Mouse (Mus musculus) embryonic fibroblast, embryonic 13.5 days (primary cell): ENCODE results near the gene Chmp6. TPM values are rescaled to one million over a fixed set of nuclear protein-coding genes. Genes with fewer than 3 reads are reported as not detected.

Experiments used
- H3K27ac ChIP-seq: 2 replicates; pipeline ENCODE4 v1.5.1; 2012; ENCODE audit warnings: low read length, control low read depth, inconsistent platforms; ENCODE audit not compliant: insufficient read depth
- H3K4me1 ChIP-seq: 2 replicates; pipeline ENCODE4 v1.6.1; 2011; ENCODE audit warnings: low read length; ENCODE audit not compliant: control insufficient read depth, insufficient read depth
- H3K4me3 ChIP-seq: 2 replicates; pipeline ENCODE4 v1.5.1; 2011; ENCODE audit warnings: mild to moderate bottlenecking, control low read depth, low read length; ENCODE audit not compliant: insufficient read depth
- CTCF ChIP-seq: IDR thresholded peaks from 2 replicates; pipeline ENCODE4 v1.5.1; 2011; ENCODE audit warnings: mild to moderate bottlenecking, control low read depth, low read length, moderate library complexity, borderline replicate concordance; ENCODE audit not compliant: insufficient read depth
- POLR2A ChIP-seq: IDR thresholded peaks from 2 replicates; pipeline ENCODE4 v1.6.1; 2011; ENCODE audit warnings: low read depth, mild to moderate bottlenecking, control low read depth, low read length, moderate library complexity
- polyA plus RNA-seq: library from polyadenylated mRNA; stranded (reverse); fragments of >200 nt; gene quantifications from 2 replicates; pipeline ENCODE4 v1.2.4, GENCODE M21; 2011; ENCODE audit warnings: low read depth; ENCODE audit not compliant: missing spikeins, insufficient read length

Gene Chmp6
- polyA plus RNA-seq, 1 experiment = 30.3 TPM

DNA sequence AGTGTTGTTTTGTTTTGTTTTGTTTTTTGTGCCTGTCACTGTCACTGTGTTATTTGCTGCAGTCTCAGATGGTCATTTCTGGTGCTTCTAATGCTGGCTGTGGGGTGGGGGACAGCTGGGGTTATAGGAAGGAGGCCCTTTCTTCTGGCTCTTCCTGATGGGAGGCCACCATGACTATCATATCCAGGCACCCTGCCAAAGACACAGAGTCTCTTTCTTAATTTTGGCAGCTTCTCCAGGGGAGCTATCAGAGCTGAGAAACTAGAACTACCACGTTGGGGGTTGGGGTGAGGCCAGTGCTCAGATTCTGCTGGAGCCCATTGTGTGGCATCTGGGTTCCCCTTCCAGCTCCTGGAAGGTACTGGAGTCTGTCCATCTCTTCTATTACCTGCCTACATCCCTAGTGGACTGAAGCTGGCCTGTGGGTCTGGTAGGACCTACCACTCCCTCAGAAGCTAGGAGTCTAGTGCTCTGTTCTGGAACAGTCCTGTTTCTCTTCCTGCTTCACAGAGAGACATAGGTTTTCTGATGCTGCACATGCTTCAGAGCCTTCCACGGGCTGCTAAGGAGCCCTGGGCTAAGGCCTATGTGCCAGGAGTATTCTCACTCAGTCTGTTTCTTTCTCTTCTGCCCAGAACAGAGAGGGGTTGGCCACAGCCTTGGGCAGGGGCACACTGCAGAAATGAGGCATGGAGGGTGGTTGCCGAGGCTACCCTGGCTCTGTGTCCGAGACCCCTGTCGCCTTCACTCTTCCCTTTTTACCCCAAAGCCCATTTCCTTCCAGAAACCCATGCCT, 39.4 kb downstream of the Chmp6 start:
- Histone ChIP-seq H3K27ac (no peak overlapping the region), H3K4me1 (peaks cover 22% of the 10 kb centered on the region), H3K4me3 (no peak overlapping the region)
- TF ChIP-seq POLR2A (no peak), CTCF (no peak)

DNA sequence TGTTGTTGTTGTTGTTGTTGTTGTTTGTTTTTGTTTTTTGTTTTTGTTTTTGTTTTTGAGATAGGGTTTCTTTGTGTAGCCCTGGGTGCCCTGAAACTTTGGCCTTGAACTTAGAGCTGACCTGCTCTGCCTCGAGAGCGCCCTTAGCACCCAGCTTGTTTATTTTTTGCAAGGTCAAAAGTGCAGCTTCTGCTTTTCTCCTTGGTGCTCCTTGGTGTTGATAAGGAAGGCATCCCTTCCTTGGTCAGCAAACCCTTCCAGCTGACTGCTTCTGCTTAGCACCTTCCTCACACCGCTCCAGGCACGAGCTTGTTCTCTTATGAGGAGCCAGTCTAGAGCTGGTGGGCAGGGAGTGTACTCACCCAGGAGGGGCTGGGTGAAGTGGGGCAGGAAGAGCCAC, 41.0 kb downstream of the Chmp6 start:
- Histone ChIP-seq H3K4me3 (no peak overlapping the region), H3K27ac (no peak overlapping the region), H3K4me1 (peaks cover 15% of the 10 kb centered on the region)
- TF ChIP-seq POLR2A (no peak), CTCF (no peak)

DNA sequence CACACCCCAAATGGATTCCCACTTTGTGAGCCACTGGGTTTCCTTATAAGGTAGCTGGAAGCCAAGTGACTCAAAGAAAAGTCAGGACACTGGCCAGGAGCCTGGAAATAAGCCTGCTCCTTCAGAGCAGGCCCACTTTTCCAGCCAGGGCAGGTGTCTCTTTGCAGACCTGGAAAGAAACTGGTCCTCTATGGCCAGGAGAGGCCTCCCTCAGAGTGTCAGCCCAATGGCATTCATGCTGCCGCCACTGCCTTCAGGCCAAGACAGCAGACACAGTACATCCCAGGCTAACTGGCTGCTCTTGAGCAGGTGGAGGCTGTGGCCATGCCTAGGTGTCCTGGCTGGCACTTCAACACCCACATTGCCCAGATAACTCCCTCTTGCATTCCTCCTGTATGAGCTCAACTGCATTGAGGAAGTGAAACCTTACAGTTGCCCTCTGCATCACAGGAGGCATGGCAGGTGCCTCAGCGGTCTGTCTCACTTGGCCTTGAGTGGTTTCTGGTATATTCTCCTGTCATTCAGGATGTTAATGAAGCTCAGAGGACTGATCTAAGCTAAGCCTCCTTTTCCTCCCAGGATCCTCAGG, 41.6 kb downstream of the Chmp6 start:
- peaks cover 15% of the 10 kb centered on the region for H3K4me1 ChIP-seq
- no peak for TF ChIP-seq POLR2A
- no peak for TF ChIP-seq CTCF
- no peak overlapping the region for H3K4me3 ChIP-seq
- no peak overlapping the region for H3K27ac ChIP-seq

DNA sequence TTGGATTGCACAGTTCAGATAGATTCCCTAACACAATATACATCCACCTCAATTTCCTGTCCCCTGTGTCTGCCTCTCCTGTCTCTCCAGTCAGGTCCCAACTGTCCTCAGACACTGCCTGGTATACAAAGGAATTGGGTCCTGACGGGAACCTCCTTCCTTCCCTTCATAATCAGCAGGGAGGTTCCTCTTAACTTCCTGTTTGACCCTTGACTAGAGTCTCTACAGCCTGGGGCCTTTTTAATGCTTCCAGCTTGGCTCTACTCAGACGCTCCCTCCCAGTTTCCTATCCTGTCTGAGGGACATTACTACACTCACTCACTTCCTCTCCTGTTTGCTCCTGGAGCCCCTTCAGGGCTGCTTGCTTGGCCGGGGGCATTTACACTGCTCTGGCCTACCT, 42.2 kb downstream of the Chmp6 start:
- Histone ChIP-seq H3K27ac (no peak overlapping the region), H3K4me3 (no peak overlapping the region), H3K4me1 (peaks cover 15% of the 10 kb centered on the region)
- TF ChIP-seq POLR2A (no peak), CTCF (no peak)

DNA sequence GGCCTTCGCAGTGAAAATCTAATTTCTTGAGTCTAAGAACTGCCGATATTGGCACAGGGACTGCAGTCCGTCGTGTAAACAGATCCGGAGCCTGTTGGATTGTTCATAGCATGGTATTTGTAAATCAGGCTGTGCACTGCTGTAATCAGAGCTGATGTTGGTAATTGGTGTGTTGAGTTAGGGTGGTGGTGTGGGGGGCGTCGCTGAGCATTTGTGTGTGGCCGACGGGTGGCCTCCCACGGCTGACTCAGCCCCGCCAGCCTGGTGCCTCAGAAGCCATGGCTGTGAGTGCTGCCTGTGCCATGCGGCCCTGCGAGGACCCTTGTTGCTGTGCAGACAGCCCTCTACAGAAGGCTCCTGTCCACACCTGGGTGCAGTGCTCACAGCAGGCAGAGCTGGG, 43.3 kb downstream of the Chmp6 start:
- Histone ChIP-seq H3K27ac (no peak overlapping the region), H3K4me1 (peaks cover 15% of the 10 kb centered on the region), H3K4me3 (no peak overlapping the region)
- TF ChIP-seq POLR2A (no peak), CTCF (no peak)

DNA sequence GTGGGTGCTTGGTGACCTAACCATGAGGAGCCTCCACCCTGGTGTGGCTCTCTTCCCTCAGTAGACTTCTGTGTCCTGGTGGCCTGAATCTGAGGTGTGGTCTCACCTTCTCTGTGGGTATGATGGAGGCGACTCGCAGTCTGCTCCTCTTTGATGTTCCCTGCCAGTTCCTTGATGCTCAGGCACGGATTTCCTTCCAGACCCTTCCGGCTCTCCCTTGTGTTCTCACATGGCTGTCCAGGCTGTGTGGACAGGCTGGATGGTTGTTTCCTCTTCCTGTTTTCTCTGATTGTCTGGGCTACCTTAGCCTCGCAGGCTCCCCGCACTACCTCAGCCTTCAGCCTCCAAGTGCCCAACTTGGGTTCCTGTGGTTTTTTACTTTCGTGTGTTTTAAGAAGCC, 45.6 kb downstream of the Chmp6 start:
- no peak for TF ChIP-seq CTCF
- TF ChIP-seq POLR2A = no peak
- Histone ChIP-seq H3K4me3 (no peak overlapping the region), H3K27ac (no peak overlapping the region), H3K4me1 (peaks cover 3% of the 10 kb centered on the region; the same call in 1 of the 2 replicates)

DNA sequence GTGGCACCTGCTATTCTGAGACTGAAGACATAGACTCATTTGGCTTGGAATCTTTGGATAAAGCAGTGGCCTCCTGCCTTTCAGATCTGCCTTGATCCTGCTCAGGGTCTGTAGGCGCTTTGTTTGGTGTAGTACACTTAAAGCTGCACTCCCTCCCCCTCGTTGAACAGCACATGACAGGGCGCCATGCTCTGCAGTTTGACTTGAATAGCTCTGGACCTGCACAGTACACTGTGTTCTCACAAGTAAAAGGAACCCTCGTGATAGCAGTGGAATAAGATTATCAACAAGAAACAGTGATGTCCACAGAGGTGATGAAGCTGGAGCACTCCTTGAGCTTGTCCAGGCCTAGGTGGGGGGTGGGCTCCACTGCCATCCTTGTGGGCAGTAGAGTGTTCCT, 46.5 kb downstream of the Chmp6 start:
- no peak overlapping the region for H3K27ac ChIP-seq
- H3K4me3 ChIP-seq = no peak overlapping the region
- no peak for TF ChIP-seq CTCF
- no peak for TF ChIP-seq POLR2A
- no peaks in the 10 kb centered on the region for H3K4me1 ChIP-seq

DNA sequence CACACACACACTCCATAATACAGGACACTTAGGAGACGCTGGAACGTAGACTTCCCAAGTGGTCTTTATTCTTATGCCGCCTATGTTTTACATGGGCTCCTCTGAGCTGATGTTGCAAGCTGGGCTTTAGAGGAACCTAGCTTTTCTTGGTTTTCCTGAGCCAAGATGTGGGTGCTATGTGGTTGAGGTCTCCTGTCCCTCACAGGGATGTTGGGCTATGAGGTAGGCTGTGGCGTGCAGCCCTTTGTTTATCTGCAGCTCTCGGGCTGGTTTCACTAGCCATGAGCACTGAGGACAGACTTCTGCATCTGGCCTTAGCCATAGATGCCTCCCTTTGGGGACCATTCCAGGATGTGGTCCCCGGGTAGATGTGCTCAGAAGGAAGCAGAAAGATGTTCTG, 47.4 kb downstream of the Chmp6 start:
- Histone ChIP-seq H3K4me3 (no peak overlapping the region), H3K27ac (no peak overlapping the region), H3K4me1 (no peaks in the 10 kb centered on the region)
- TF ChIP-seq CTCF = no peak
- TF ChIP-seq POLR2A = no peak

DNA sequence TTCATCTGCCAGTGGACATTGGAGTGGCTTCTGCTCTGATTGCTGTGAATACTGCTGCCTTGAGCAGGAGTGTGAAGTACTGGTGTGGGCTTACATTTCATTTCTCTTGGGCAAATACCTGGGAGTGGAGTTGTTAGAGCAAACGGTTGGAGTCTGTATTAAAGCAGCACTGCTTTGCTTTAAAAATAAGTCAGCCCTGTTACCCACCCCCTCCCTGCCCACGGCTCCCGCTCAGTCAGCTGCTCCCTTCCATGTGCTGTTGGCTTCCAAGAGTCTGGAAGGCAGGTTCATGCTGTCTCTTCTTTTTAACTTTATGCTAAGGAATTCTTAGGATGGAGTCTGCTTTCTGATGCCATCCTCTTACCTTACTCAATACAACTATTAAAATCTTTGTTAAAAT, 48.3 kb downstream of the Chmp6 start:
- Histone ChIP-seq H3K4me3 (no peak overlapping the region), H3K27ac (no peak overlapping the region), H3K4me1 (no peaks in the 10 kb centered on the region)
- no peak for TF ChIP-seq POLR2A
- TF ChIP-seq CTCF = no peak

DNA sequence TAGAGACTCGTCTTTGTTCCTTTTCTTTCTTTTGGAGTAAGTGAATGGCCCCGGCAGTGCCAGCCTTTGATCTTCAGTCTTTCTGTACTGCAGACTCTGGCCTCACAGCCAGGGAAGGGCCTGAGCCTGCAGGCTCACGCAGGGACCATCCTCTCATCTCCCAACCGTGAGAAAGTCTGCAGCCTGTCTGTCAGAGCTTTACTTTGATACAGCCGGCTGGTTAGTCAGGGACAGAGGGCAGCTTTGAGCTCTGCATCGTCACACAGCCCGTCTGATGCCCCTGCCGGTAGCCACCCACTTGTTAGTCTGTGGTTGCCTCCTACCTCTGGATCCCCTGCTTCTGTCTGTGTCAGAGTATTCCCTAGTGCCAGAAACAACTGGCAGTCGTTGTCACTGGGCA, 51.8 kb downstream of the Chmp6 start:
- TF ChIP-seq CTCF = no peak
- no peak for TF ChIP-seq POLR2A
- no peak overlapping the region for H3K27ac ChIP-seq
- H3K4me3 ChIP-seq = no peak overlapping the region
- H3K4me1 ChIP-seq = no peaks in the 10 kb centered on the region

DNA sequence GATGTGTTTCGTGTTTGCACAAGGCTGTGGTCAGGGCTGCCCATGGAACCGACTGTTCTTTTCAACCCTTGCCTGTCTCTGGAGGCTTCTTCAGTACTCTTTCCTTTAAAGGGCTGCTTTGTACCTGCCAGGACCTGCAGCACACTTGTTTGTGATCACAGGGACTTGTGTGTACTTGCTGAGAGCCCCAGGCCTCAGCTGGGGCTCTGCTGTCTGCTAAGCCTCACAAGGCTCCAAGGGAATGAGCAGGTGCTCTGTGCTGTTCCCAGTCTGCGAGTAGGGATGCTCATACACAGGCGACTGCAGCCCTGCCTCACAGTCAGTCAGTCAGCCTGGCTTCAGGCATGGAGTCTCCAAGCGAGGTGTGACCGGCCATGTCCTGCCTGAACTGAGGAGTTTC, 53.1 kb downstream of the Chmp6 start:
- H3K4me1 ChIP-seq = no peaks in the 10 kb centered on the region
- TF ChIP-seq CTCF (no peak), POLR2A (no peak)
- H3K27ac ChIP-seq = no peak overlapping the region

More for the DNA sequence above, 53.1 kb downstream of the Chmp6 start:
- no peak overlapping the region for H3K4me3 ChIP-seq
